Mouse (Mus musculus): ENCODE measurements around the gene Atxn1. TPM values are rescaled to one million over a fixed set of nuclear protein-coding genes. Genes with fewer than 3 reads are reported as not detected.
A peak's percentile ranks its signal among the peaks of the same experiment; 100 is the strongest.

The Atxn1 gene
- total and polyA plus RNA-seq, 3 experiments = 8.0 to 13.1 (median 9.7) TPM

DNA sequence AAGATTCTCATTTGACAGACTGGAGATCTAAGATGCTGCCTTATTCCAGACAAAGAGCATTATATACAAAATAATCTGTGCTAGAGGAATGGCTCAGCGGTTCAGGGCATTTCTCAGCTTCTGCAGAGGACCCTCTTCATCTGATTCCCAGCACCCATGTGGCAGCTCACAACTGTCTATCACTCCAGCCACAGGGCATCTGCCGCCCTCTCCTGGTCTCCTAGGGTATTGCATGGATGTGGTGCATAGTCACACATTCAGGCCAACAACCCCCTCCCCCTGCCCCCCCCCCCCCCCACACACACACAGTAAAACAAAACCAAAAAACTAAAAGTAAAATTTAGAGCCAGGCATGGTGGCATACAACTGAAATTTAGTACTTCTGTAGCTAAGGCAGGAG, 130.5 kb downstream of the Atxn1 start:
- dilution Hi-C loops (cut with MboI; ENCODE audit: extremely low pct_ligation_motif_present, extremely low pct_unique_long_range_greater_than_20kb, low sequenced_read_pairs) = no loop called here
- no peak for DNase-seq (ENCODE audit: extremely low read depth)
- peak; percentile 15; the same call in 1 of the 2 replicates for TF ChIP-seq SMC3 (IDR thresholded peaks at IDR 0.05; ENCODE audit: low read depth, low read length)
- TF ChIP-seq CHD2 (IDR thresholded peaks at IDR 0.05; ENCODE audit: low read length) = no peak
- peak in 1 of 2 experiments; percentile 28; a peak in 2 of 4 replicates for TF ChIP-seq CTCF (conservative IDR thresholded peaks at IDR 0.05 in 1 of 2, IDR thresholded peaks at IDR 0.05 in 1 of 2; ENCODE audit: low read depth in 2 of 2, low read length in 2 of 2)
- Histone ChIP-seq H3K4me3 (replicated peaks in 1 of 3; ENCODE audit: low read depth in 2 of 3, low read length in 2 of 3, poor library complexity in 1 of 3) (no peak overlapping the region), H3K27me3 (replicated peaks) (no peaks in the 10 kb centered on the region), H3K9me3 (replicated peaks; ENCODE audit: low read length) (peaks cover 7% of the 10 kb centered on the region), H3K9ac (ENCODE audit: insufficient read depth, low read depth) (no peak overlapping the region), H3K4me2 (ENCODE audit: insufficient read depth, low read depth, poor library complexity, severe bottlenecking) (no peak overlapping the region), H3K4me1 (ENCODE audit: control insufficient read depth in 1 of 2, insufficient read depth in 2 of 2) (peaks cover 51 to 86% of the 10 kb centered on the region in 2 experiments), H3K79me2 (replicated peaks; ENCODE audit: control insufficient read depth, extremely low read depth, insufficient read depth, poor library complexity, severe bottlenecking) (peaks cover 8% of the 10 kb centered on the region), H3K27ac (ENCODE audit: insufficient read depth, low read depth) (no peak overlapping the region), H3K36me3 (replicated peaks in 1 of 2; ENCODE audit: control insufficient read depth in 1 of 2, insufficient read depth in 1 of 2, low read length in 1 of 2) (peaks cover 16 to 56% of the 10 kb centered on the region in 2 experiments)
- in situ Hi-C loops (cut with MboI; ENCODE audit: low pct_ligation_motif_present, low pct_unique_long_range_greater_than_20kb, low sequenced_read_pairs) = no loop called here

DNA sequence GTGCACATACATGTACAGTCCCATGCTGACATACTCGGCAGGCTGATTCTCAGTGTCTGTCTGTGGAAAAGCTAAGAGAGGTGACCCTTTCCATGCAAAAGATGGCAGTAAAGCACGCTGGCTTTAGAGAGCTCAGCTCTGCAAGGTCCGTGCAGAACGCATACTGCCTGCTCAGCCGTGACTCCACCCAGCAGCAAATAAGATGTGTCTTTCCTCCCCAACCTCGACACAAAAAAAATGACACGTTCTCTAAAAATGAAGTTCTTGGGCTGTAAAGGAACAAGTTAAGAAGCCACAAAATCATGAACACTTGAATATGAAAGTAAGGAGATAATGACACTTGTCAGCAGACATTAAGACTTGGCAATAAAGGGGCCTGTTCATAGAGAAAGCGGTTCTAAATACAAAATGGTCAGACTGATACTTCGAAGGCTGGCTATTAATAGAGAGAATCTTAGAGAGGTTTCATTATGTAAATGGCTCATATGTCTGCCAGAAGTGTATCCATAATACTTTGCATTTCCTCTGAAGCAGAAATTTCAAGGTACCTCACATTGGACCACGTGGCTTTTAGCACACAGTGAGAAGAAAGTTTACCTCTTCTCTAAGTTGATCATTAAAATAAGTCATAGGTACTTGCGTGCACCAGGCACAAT, 132.0 kb downstream of the Atxn1 start:
- Histone ChIP-seq H3K4me3 (replicated peaks in 1 of 3; ENCODE audit: low read depth in 2 of 3, low read length in 2 of 3, poor library complexity in 1 of 3) (peak overlapping the region in 1 of 3 experiments; percentile 15), H3K4me1 (ENCODE audit: control insufficient read depth in 1 of 2, insufficient read depth in 2 of 2) (peaks cover 49 to 92% of the 10 kb centered on the region in 2 experiments), H3K4me2 (ENCODE audit: insufficient read depth, low read depth, poor library complexity, severe bottlenecking) (peak overlapping the region; percentile 39), H3K27ac (ENCODE audit: insufficient read depth, low read depth) (peak overlapping the region; percentile 80), H3K79me2 (replicated peaks; ENCODE audit: control insufficient read depth, extremely low read depth, insufficient read depth, poor library complexity, severe bottlenecking) (peaks cover 23% of the 10 kb centered on the region), H3K27me3 (replicated peaks) (no peaks in the 10 kb centered on the region), H3K9ac (ENCODE audit: insufficient read depth, low read depth) (no peak overlapping the region), H3K9me3 (replicated peaks; ENCODE audit: low read length) (peaks cover 7% of the 10 kb centered on the region), H3K36me3 (replicated peaks in 1 of 2; ENCODE audit: control insufficient read depth in 1 of 2, insufficient read depth in 1 of 2, low read length in 1 of 2) (peaks cover 16 to 57% of the 10 kb centered on the region in 2 experiments)
- dilution Hi-C loops (cut with MboI; ENCODE audit: extremely low pct_ligation_motif_present, extremely low pct_unique_long_range_greater_than_20kb, low sequenced_read_pairs) = no loop called here
- DNase-seq (ENCODE audit: extremely low read depth) = peak; percentile 74
- in situ Hi-C loops (cut with MboI; ENCODE audit: low pct_ligation_motif_present, low pct_unique_long_range_greater_than_20kb, low sequenced_read_pairs) = no loop called here
- TF ChIP-seq HCFC1 (IDR thresholded peaks at IDR 0.05; ENCODE audit: low read depth, low read length) (0 out of 2 replicates have a peak, but pooled peaks have one; percentile 14), JUN (IDR thresholded peaks at IDR 0.05; ENCODE audit: insufficient read depth, low read depth, low read length) (no peak; the same call in 1 of the 2 replicates), CHD2 (IDR thresholded peaks at IDR 0.05; ENCODE audit: low read length) (no peak), BHLHE40 (IDR thresholded peaks at IDR 0.05; ENCODE audit: low read depth, low read length) (peak; percentile 53), EP300 (IDR thresholded peaks at IDR 0.05; ENCODE audit: low read length) (no peak; the same call in 1 of the 2 replicates), ETS1 (conservative IDR thresholded peaks at IDR 0.05; ENCODE audit: low read depth, low read length) (peak; percentile 72), E2F4 (IDR thresholded peaks at IDR 0.05; ENCODE audit: insufficient replicate concordance, low read depth, low read length) (no peak), CHD1 (IDR thresholded peaks at IDR 0.05; ENCODE audit: low read depth, low read length) (no peak), MYC (IDR thresholded peaks at IDR 0.05; ENCODE audit: low read depth, low read length) (peak; percentile 98), TBP (conservative IDR thresholded peaks at IDR 0.05; ENCODE audit: low read depth, low read length) (0 out of 2 replicates have a peak, but pooled peaks have one; percentile 28), MAFK (IDR thresholded peaks at IDR 0.05; ENCODE audit: insufficient replicate concordance, low read length) (peak; percentile 31; the same call in 1 of the 2 replicates), NRF1 (IDR thresholded peaks at IDR 0.05; ENCODE audit: low read depth, low read length) (no peak), SIN3A (IDR thresholded peaks at IDR 0.05; ENCODE audit: low read length) (no peak; the same call in 1 of the 2 replicates), MEF2A (IDR thresholded peaks at IDR 0.05; ENCODE audit: borderline replicate concordance, low read depth, low read length) (peak; percentile 79), TCF12 (IDR thresholded peaks at IDR 0.05; ENCODE audit: low read depth, low read length) (peak; percentile 34; the same call in 1 of the 2 replicates), RAD21 (IDR thresholded peaks at IDR 0.05; ENCODE audit: low read depth, low read length) (peak; percentile 44), IRF4 (IDR thresholded peaks at IDR 0.05; ENCODE audit: low read depth, low read length) (peak; percentile 43; the same call in 1 of the 2 replicates), RCOR1 (conservative IDR thresholded peaks at IDR 0.05; ENCODE audit: low read depth, low read length) (no peak), UBTF (IDR thresholded peaks at IDR 0.05; ENCODE audit: low read depth, low read length) (no peak), MAX (IDR thresholded peaks at IDR 0.05; ENCODE audit: low read length) (peak; percentile 98), ZC3H11A (IDR thresholded peaks at IDR 0.05; ENCODE audit: low read depth, low read length) (no peak), GABPA (IDR thresholded peaks at IDR 0.05; ENCODE audit: insufficient replicate concordance, low read depth, low read length) (no peak), MAZ (IDR thresholded peaks at IDR 0.05; ENCODE audit: low read depth, low read length) (no peak), MXI1 (IDR thresholded peaks at IDR 0.05; ENCODE audit: low read depth, low read length) (peak; percentile 54; the same call in 1 of the 2 replicates), CTCF (conservative IDR thresholded peaks at IDR 0.05 in 1 of 2, IDR thresholded peaks at IDR 0.05 in 1 of 2; ENCODE audit: low read depth in 2 of 2, low read length in 2 of 2) (peak in 1 of 2 experiments; percentile 34; a peak in 2 of 4 replicates), USF2 (conservative IDR thresholded peaks at IDR 0.05; ENCODE audit: low read depth, low read length) (peak; percentile 60), PAX5 (IDR thresholded peaks at IDR 0.05; ENCODE audit: low read length) (no peak), NELFE (IDR thresholded peaks at IDR 0.05; ENCODE audit: low read depth, low read length) (no peak), JUND (conservative IDR thresholded peaks at IDR 0.05; ENCODE audit: low read depth, low read length) (no peak), SMC3 (IDR thresholded peaks at IDR 0.05; ENCODE audit: low read depth, low read length) (no peak; the same call in 1 of the 2 replicates)
